Mouse (Mus musculus): ENCODE data around the gene Nms. TPM values are rescaled to one million over a fixed set of nuclear protein-coding genes. Genes with fewer than 3 reads are reported as not detected.

The Nms gene
- total RNA-seq (2021): not detected
- long read RNA-seq, experiment 1: 0 reads
- long read RNA-seq, experiment 2: 0 reads

- DNase-seq (ENCODE audit: low spot score in 2 of 2): no peak
These were observed at the start of gene Nms for GRCm38 (mm10) chr1:38938849-38939248. Gene Nms, plus strand, starts transcription at chr1:38939149.

DNA sequence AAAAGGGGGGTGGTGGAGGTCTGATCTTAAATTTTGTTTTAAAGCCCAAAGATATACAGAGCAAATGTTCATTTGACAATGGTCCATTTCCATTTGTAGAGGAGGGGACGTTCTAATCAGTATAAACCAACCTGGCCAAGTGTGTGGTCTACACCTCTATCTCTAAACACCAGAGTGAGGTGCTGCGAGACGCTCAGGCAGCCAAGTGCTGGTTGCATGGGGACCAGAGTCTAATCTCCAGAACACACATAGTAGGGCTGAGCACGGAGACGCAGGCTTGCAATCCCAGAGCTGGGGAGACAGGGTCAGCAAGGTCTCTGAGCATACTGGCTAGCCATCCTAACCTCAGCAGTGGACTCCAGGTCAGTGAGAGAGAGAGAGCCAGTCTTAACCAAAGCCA lies 47.5 kb upstream of the Nms start:
- no peak for DNase-seq (ENCODE audit: low spot score in 2 of 2)

DNA sequence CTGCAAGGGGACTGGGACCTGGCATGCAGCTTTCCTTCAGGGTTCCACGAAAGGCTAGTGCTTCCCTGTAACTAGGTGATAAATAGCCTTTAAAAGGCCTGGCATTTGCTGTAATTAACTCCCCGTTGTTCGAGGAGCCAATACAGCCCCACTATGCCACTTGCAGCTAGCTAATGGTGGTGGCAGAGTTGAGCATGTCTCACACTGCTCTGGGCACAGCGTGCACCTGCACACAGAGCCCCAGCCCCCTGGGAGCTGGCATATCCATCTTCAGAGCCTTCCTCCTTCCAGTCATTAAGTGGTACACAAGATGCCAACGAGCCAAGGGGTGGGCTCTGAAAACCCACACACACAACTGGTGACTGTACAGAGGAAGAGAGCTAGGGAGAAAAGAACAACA lies 45.9 kb upstream of the Nms start:
- DNase-seq (ENCODE audit: low spot score in 2 of 2): no peak

GRCm38 (mm10) chr1:38897431-38898248 lies 41.3 kb upstream of the Nms start, which contains the start of gene Chst10:
Gene Chst10, minus strand, starts transcription at chr1:38898161.
- peak; percentile 20 to 30 for DNase-seq (ENCODE audit: low spot score in 2 of 2)

GRCm38 (mm10) chr1:38902571-38902970 lies 36.4 kb upstream of the Nms start:
- no peak for DNase-seq (ENCODE audit: low spot score in 2 of 2)

- DNase-seq (ENCODE audit: low spot score in 2 of 2): no peak
These were observed 35.0 kb upstream of the Nms start for GRCm38 (mm10) chr1:38903985-38904384.

GRCm38 (mm10) chr1:38928996-38929395 lies 10.0 kb upstream of the Nms start:
- no peak for DNase-seq (ENCODE audit: low spot score in 2 of 2)

GRCm38 (mm10) chr1:38929468-38929867 lies 9.5 kb upstream of the Nms start:
- no peak for DNase-seq (ENCODE audit: low spot score in 2 of 2)

DNA sequence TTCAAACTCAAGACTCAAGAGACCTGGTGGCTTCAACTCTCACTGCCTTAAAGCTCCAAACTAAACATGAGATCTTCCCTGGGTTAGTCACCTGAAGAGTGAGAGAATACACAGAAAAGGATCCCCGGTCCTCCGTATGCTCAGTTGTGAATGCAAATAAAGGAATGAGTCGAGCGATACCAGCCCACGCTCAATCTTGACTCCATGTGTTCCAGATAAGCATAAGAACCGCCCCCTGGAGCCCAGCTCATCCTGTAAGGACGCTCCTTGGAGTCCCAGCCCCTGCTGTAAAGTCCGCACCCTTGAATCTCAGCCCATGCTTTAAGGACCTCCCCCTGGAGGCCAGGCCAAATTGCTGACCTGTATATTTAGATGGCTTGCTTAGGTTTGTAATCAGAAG lies 8.2 kb upstream of the Nms start:
- DNase-seq (ENCODE audit: low spot score in 2 of 2): no peak

DNA sequence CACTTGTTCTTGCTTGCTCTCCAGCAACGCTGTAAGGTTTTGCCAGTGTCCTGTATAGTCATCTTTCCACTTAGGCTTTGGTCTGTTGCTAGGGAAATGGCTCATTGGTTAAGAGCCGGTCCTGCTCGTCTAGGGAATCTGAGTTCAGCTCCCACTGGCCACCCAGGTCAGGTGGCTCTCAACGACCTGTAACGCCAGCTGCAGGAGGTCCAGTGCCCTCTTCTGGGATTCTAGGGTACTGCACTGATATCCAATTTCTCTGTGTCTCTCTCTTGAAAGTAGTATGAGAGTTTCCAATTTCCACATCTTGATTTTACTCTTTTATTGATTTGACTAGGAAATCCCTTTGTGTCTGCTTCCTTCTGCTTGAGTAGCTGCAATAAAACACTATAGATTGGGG lies 4.3 kb upstream of the Nms start:
- DNase-seq (ENCODE audit: low spot score in 2 of 2): no peak

- DNase-seq (ENCODE audit: low spot score in 2 of 2): no peak
These were observed 2.2 kb upstream of the Nms start for GRCm38 (mm10) chr1:38936780-38937179.

DNA sequence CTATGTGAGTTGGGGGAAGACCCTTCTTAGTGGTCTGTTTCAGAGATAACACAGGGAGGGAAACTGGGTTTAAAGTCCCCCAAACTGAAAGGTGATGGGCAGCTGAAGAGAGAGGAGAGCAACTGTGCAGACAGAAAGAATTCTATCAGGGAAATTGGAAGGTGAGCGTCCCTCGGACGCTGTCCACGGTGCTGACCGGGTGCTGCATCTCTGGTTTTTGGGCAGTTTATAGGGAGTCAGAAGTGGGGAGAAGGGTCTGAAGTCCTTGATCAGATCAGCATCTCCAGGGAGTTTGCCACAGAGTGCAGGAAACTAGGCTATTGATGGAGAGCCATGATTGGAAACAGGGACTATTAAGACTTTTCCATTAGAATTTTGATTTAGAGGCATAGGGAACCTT lies 659 bp downstream of the Nms start:
- DNase-seq (ENCODE audit: low spot score in 2 of 2): peak in 1 of 2 experiments; percentile 25

- no peak for DNase-seq (ENCODE audit: low spot score in 2 of 2)
These were observed 17.5 kb downstream of the Nms start for GRCm38 (mm10) chr1:38956457-38956856.

GRCm38 (mm10) chr1:38969116-38969515 lies 30.2 kb downstream of the Nms start:
- no peak for DNase-seq (ENCODE audit: low spot score in 2 of 2)

- no peak for DNase-seq (ENCODE audit: low spot score in 2 of 2)
These were observed 32.8 kb downstream of the Nms start for GRCm38 (mm10) chr1:38971712-38972111.

DNA sequence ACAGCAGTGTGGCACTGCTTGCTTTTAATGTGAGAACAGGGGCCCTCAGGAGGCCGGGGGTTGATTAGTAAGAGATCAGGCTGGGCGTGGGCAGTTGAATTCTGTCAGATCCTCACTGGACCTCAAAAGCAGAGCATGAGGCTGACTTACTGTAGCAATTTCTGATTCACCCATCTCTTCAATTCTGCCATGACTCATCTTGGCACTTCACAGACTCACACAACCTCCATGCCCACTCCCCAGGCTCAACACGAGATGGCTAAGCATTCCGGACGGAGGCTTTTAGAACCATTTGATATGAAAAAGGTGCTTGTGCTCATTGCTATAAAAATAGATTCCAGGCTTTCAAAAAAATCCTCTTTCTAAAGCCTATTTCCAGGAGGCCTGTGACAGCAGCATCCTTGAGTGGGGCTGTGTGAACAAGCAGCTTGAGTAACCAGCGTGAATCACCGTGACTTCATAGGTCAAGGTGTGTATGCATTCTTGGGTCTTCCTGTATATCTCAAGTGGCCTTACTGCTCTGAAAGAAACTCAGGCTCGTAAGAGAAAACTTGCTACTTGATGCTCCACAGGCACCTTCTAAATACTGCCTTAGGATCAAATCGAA lies 34.1 kb downstream of the Nms start:
- no peak for DNase-seq (ENCODE audit: low spot score in 2 of 2)

DNA sequence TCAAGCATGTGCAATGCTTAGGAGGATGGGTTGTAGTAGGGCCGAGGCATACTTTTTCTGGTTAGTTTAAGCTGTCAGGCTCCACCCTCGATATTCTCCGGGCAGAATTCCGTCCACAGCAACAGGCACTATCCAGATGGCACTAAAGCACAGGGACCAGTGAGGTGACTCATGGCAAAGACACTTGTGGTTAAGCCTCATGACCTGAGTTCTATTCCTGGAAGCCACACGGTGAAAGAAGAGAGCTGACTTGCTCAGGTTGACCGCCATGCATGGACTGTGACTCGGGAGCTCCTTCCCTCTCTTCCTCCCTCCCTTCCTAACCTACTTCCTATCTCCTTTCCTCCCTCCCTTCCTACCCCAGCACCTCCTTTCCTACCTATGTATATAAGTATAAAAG lies 41.0 kb downstream of the Nms start:
- no peak for DNase-seq (ENCODE audit: low spot score in 2 of 2)

GRCm38 (mm10) chr1:38983870-38984269 lies 44.9 kb downstream of the Nms start:
- DNase-seq (ENCODE audit: low spot score in 2 of 2): no peak

DNA sequence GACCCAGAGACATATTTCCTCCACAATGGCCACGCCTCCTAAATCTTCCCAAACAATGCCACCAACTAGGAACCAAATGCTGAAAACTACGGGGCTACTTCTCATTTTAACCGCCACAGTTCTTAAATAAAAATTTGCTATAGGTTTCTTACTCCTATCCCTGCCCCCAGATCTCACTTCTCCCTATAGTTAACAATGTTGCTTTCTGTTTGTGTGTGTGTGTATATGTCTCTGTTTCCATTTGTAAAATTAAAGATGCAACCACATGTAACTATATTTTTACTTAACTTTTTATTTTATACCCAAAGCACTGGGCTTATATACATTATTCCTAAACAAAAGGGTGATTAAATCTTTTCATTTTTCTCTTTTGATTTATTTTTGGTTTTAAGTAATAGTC lies 46.4 kb downstream of the Nms start, which contains the start of gene Pdcl3:
Gene Pdcl3, plus strand, starts transcription at position 301 of the 400 bp plus-strand sequence.
- DNase-seq (ENCODE audit: low spot score in 2 of 2): no peak

DNA sequence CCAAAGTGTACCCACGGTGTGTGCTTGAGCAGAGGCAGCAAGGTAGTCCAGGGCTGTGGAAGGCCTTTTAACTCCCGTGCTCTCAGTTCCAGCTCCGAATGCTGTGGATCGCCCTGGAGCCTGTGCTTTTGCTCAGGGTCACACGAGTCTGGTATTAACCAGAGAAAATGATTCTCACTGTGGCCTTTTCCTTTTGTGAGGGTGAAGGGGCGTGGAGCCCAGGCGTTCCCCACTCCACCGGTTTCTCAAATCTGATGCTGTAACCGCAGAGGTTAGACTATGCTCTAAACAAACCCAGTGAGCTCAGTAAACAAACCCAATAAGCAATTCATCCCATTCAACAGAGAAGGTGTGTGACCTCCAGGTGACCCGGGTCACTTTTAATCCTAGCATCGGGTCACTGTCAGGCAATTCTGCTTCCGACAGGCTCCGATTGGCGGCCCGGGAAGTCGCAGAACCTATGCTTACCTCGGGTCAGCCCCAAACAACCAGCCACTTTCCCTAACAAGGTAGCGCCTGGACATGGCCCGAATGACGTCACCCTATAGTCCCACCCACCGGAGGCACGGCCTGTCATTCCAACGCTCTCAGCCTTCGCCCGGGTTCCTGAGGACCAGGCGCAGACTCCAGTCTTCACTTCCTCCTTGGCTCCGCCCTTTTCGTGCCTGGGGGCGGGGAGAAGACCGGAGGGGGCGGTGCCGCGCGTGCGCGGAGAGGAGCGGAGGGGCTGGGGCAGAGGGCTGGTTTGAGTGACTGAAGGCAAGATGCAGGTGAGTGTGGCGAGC lies 48.3 kb downstream of the Nms start:
- DNase-seq (ENCODE audit: low spot score in 2 of 2): peak; percentile 94 to 98

DNA sequence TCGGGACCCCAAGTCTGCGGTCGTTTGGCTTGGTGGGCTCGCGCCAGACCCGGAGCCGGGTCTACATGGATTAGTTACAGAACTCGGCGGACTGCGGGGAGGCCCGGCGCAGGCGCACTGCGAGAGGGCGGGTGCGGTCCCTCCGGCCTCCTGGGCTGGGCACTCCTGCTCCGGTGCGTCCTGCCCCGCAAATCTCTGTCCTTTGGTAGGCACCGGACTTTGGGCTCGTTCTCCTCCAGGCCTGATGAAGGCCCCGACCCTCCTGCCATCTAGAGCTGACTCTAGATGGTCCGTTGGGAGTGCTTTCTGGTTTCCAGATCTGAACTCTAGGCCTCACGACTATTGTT lies 48.9 kb downstream of the Nms start:
- no peak for DNase-seq (ENCODE audit: low spot score in 2 of 2)

DNA sequence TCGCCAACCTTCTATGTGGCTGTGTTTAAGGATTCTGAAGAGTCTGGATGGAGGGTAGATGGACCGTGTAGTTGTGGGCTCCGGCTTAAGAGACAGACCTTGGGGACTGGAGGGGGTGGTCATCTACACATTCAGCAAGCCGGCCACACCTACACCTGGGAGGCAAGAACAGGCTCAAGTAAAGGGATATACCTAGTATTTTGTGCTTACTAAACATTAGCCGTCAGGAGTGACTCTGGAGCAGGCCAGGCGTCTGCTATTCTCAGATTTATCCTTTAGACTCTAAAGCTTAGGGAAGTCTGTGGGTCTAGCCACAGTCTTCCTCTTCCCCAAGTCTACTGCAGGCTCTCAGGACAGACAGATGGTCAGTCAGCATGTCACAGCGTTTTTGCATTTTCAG lies 49.4 kb downstream of the Nms start:
- DNase-seq (ENCODE audit: low spot score in 2 of 2): no peak
